Mouse (Mus musculus) heart, adult 2 months (tissue): ENCODE measurements around the gene Fbxw7.

Experiments
- CTCF ChIP-seq: fragments of 200-600 bp; IDR thresholded peaks from 2 replicates; pipeline ENCODE4 v1.8.1; 2022; ENCODE audit warnings: antibody characterized with exemption, mild to moderate bottlenecking, moderate library complexity
- EP300 ChIP-seq: fragments of 200-500 bp; IDR thresholded peaks from 2 replicates; pipeline ENCODE4 v1.6.1; 2011; ENCODE audit warnings: low read depth, low read length, control low read depth; ENCODE audit not compliant: insufficient read depth
- POLR2A ChIP-seq: fragments of 200-500 bp; IDR thresholded peaks from 2 replicates; pipeline ENCODE4 v1.6.1; 2011; ENCODE audit warnings: mild to moderate bottlenecking, low read depth, low read length, control low read depth; ENCODE audit not compliant: insufficient read depth

DNA sequence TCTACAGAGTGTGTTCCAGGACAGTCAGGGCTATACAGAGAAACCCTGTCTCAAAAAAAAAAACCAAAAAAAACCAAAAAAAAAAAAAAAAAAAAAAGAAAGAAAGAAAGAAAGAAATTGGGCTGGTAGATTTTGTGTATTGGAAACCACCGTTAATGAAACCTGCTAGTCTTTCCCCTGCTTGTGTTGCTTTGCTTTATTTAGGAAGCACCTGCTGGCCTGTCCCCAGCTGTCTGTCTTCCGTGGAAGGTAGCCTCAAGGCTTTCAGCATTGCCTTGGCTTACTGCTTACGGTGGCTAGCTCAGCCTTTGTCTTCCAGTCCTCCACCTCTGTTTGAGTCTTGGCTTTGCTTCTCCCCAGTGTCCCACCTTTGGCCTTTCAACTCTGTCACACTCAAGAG is 11.9 kb downstream of the Fbxw7 start:
- no peak for TF ChIP-seq CTCF
- TF ChIP-seq POLR2A: no peak
- no peak for TF ChIP-seq EP300
